Mouse (Mus musculus) embryonic facial prominence, embryonic 12.5 days (tissue): ENCODE measurements around the gene Cd38. TPM values are rescaled to one million over a fixed set of nuclear protein-coding genes. Genes with fewer than 3 reads are reported as not detected.

ENCODE experiments used
- ATAC-seq: fragments of 200-750 bp; cut with Nextera tagmentation; 2 replicates; pipeline ENCODE4 v1.8.0; 2017; ENCODE audit not compliant: insufficient number of reproducible peaks, insufficient read depth, low FRiP score, low TSS enrichment
- H3K27ac ChIP-seq: fragments of 300-500 bp; sonication (generic); 2 replicates; pipeline ENCODE4 v1.5.1; 2016; ENCODE audit warnings: mild to moderate bottlenecking
- H3K27me3 ChIP-seq: fragments of 300-500 bp; sonication (generic); 2 replicates; pipeline ENCODE4 v1.6.1; 2016; ENCODE audit warnings: mild to moderate bottlenecking, moderate library complexity
- H3K36me3 ChIP-seq: fragments of 300-500 bp; sonication (generic); 2 replicates; pipeline ENCODE4 v1.6.1; 2016; ENCODE audit warnings: mild to moderate bottlenecking
- H3K4me1 ChIP-seq: fragments of 300-500 bp; sonication (generic); 2 replicates; pipeline ENCODE4 v1.6.1; 2016
- H3K4me2 ChIP-seq: fragments of 300-500 bp; sonication (generic); replicated peaks from 2 replicates; pipeline ENCODE4 v1.6.1; 2016; ENCODE audit warnings: mild to moderate bottlenecking, moderate library complexity
- H3K4me3 ChIP-seq: fragments of 300-500 bp; sonication (generic); 2 replicates; pipeline ENCODE4 v1.5.1; 2016; ENCODE audit warnings: mild to moderate bottlenecking
- H3K9ac ChIP-seq: fragments of 300-500 bp; sonication (generic); 2 replicates; pipeline ENCODE4 v1.6.1; 2016; ENCODE audit warnings: mild to moderate bottlenecking, moderate library complexity
- H3K9me3 ChIP-seq: fragments of 300-500 bp; sonication (generic); 2 replicates; pipeline ENCODE4 v1.6.1; 2016; ENCODE audit warnings: mild to moderate bottlenecking, moderate library complexity
- WGBS: fragments of 180-500 bp; shearing (Covaris S2); methylation state at CpG from one replicate; pipeline ENCODE4 v1.1.7; 2016; 5-methylcytosine and 5-hydroxymethylcytosine counted together
- polyA plus RNA-seq: library from polyadenylated mRNA; unstranded; fragments of >200 nt; fragmentation: Nextera tagmentation; extraction: Ambion mirVana; gene quantifications from 2 replicates; pipeline ENCODE4 v1.2.1, GENCODE M21; 2016

Cd38 gene
- polyA plus RNA-seq, 1 experiment from 2014 or later = 9.5 TPM

DNA sequence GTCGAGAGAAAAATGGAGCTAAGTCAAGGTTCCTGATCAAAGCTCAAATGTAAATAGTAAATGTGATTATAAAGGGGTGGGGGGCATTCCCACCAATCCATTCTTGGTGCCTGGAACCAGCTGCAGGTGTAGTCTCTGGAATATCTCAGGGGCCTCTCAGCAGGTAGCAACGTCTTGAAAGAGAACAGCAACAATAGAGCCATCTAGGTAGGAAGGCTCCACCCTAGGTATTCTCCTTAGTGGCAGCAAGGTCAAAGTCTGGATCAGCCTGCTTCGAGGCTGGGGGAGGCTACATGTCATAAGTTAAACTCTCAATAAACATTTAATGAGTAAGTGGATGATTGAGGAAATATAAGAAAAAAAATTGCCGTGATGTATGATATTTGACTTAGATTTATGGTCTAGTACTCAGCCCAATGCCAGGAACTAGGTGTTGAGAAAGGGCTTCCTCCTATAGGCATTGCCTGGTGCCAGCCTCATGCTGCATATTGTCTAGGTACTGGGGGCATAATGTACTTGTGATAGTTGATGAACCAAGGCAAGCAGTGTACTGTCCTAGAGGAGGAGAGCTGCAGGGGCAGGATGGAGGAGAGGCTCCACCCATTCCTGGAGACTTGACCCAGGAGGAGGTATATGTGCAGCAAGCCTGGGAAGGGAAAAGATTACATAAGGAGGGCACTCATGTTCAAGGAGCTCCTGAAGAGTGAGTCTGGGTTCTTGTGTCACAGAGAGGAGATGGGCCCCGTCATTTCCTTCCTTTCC is 7.5 kb upstream of the Cd38 start:
- no peaks in the 10 kb centered on the region for H3K4me1 ChIP-seq
- ATAC-seq = no peak
- no peak overlapping the region for H3K27ac ChIP-seq
- H3K9ac ChIP-seq = no peak overlapping the region
- WGBS = 73% methylated on average over 5 of the region's 5 CpGs
- no peaks in the 10 kb centered on the region for H3K27me3 ChIP-seq
- H3K36me3 ChIP-seq = no peaks in the 10 kb centered on the region
- H3K4me3 ChIP-seq = no peak overlapping the region
- H3K4me2 ChIP-seq = no peak overlapping the region
- H3K9me3 ChIP-seq = no peaks in the 10 kb centered on the region

DNA sequence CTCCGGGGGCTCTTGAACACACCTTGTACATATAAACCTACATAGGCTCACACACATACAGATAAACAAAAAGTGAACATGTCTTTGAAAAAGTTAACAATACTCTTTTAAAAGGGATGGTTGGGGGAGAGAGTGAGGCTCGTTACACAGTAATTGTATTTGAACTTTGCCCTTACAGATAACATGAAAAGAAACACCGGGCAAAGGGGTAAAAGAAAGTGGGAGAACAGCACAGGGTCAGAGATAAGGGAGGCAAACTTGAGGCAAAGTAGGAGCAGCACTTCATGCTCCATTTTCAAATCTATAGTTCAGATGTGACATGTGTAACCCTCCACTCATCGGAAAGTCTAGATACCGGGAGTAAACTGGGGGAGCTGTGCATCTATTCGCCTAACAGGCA is 4.7 kb upstream of the Cd38 start:
- Histone ChIP-seq H3K27me3 (no peaks in the 10 kb centered on the region), H3K27ac (no peak overlapping the region), H3K4me2 (no peak overlapping the region), H3K36me3 (no peaks in the 10 kb centered on the region), H3K9ac (no peak overlapping the region), H3K4me1 (peaks cover 3% of the 10 kb centered on the region; the same call in 1 of the 2 replicates), H3K4me3 (no peak overlapping the region), H3K9me3 (no peaks in the 10 kb centered on the region)
- ATAC-seq = no peak
- 75% methylated on average over 6 of the region's 6 CpGs for WGBS

GRCm38 (mm10) chr5:43865316-43865715 is 3.0 kb upstream of the Cd38 start:
- no peaks in the 10 kb centered on the region for H3K27me3 ChIP-seq
- H3K9me3 ChIP-seq = no peaks in the 10 kb centered on the region
- H3K4me1 ChIP-seq = peaks cover 8% of the 10 kb centered on the region; the same call in 1 of the 2 replicates
- no peak overlapping the region for H3K4me3 ChIP-seq
- H3K27ac ChIP-seq = no peak overlapping the region
- H3K9ac ChIP-seq = no peak overlapping the region
- WGBS = 86% methylated on average over 2 of the region's 2 CpGs
- ATAC-seq = no peak
- H3K4me2 ChIP-seq = no peak overlapping the region
- H3K36me3 ChIP-seq = no peaks in the 10 kb centered on the region

GRCm38 (mm10) chr5:43868711-43869600 is 603 bp downstream of the Cd38 start:
- Histone ChIP-seq H3K4me1 (peaks cover 8% of the 10 kb centered on the region; the same call in 1 of the 2 replicates), H3K9ac (peak overlapping the region; percentile 49), H3K4me2 (peak overlapping the region; percentile 67), H3K9me3 (no peaks in the 10 kb centered on the region), H3K4me3 (peak overlapping the region; percentile 41), H3K27me3 (no peaks in the 10 kb centered on the region), H3K36me3 (no peaks in the 10 kb centered on the region), H3K27ac (0 out of 2 replicates have a peak overlapping the region, but pooled peaks have one; percentile 36)
- WGBS = 2% methylated on average over 28 of the region's 28 CpGs
- no peak for ATAC-seq

DNA sequence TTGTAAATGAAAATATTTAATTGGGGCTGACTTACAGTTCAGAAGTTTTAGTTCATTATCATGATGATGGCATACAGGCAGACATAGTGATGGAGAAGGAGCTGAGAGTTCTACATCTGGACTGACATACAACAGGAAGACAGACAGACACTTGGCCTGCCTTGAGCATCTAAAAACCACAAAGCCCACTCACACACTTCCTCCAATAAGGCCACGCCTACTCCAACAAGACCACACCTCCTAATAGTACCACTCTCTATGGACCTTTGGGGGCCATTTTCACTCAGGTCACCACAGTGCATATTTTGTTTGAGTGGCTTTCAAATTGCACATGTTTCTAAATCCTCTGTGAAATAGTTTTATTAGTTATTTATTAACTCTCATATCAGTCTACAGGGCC is 3.5 kb downstream of the Cd38 start:
- Histone ChIP-seq H3K27ac (no peak overlapping the region), H3K27me3 (no peaks in the 10 kb centered on the region), H3K4me2 (no peak overlapping the region), H3K9me3 (no peaks in the 10 kb centered on the region), H3K4me1 (peaks cover 8% of the 10 kb centered on the region; the same call in 1 of the 2 replicates), H3K4me3 (no peak overlapping the region), H3K36me3 (no peaks in the 10 kb centered on the region), H3K9ac (no peak overlapping the region)
- 70% methylated on average over 1 of the region's 1 CpGs for WGBS
- ATAC-seq = no peak

GRCm38 (mm10) chr5:43872652-43873051 is 4.3 kb downstream of the Cd38 start:
- Histone ChIP-seq H3K9ac (no peak overlapping the region), H3K4me2 (no peak overlapping the region), H3K9me3 (no peaks in the 10 kb centered on the region), H3K27me3 (no peaks in the 10 kb centered on the region), H3K4me1 (peaks cover 8% of the 10 kb centered on the region; the same call in 1 of the 2 replicates), H3K4me3 (no peak overlapping the region), H3K27ac (no peak overlapping the region), H3K36me3 (no peaks in the 10 kb centered on the region)
- no peak for ATAC-seq
- WGBS = 67% methylated on average over 1 of the region's 1 CpGs

DNA sequence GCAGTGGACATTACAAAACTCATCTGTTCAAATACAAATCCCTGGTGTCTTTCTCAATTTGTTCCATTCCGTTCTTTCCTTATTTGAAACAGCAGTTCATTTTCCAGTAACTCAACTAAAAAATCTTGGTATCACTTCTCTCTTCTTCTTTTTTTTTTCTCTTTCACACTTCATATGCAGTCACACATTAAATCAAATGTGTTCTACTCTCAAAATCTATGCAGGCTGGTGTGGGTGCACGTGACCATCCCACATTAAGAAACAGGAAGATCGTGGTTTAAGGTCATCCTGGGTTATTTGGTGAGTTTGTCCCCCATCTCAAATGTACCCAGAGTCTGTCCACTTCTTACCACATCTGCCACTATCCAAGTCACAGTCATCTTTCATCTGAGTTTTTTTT is 13.7 kb downstream of the Cd38 start:
- Histone ChIP-seq H3K9me3 (no peaks in the 10 kb centered on the region), H3K36me3 (no peaks in the 10 kb centered on the region), H3K27ac (no peak overlapping the region), H3K4me2 (no peak overlapping the region), H3K9ac (no peak overlapping the region), H3K27me3 (no peaks in the 10 kb centered on the region), H3K4me3 (no peak overlapping the region), H3K4me1 (peaks cover 8% of the 10 kb centered on the region; the same call in 1 of the 2 replicates)
- no peak for ATAC-seq
- 79% methylated on average over 3 of the region's 3 CpGs for WGBS

GRCm38 (mm10) chr5:43885060-43885820 is 16.9 kb downstream of the Cd38 start:
- Histone ChIP-seq H3K9me3 (no peaks in the 10 kb centered on the region), H3K4me2 (no peak overlapping the region), H3K9ac (peak overlapping the region; percentile 24; the same call in 1 of the 2 replicates), H3K36me3 (no peaks in the 10 kb centered on the region), H3K4me1 (peaks cover 8% of the 10 kb centered on the region; the same call in 1 of the 2 replicates), H3K27ac (peak overlapping the region; percentile 67), H3K27me3 (no peaks in the 10 kb centered on the region), H3K4me3 (no peak overlapping the region)
- ATAC-seq = no peak
- WGBS = 28% methylated on average over 3 of the region's 3 CpGs

GRCm38 (mm10) chr5:43892386-43892785 is 24.0 kb downstream of the Cd38 start:
- Histone ChIP-seq H3K4me3 (no peak overlapping the region), H3K4me1 (0 out of 2 replicates have a peak, but pooled peaks cover 4% of the 10 kb centered on the region), H3K27me3 (no peaks in the 10 kb centered on the region), H3K9me3 (no peaks in the 10 kb centered on the region), H3K27ac (no peak overlapping the region), H3K9ac (no peak overlapping the region), H3K4me2 (no peak overlapping the region), H3K36me3 (no peaks in the 10 kb centered on the region)
- WGBS = 29% methylated on average over 1 of the region's 1 CpGs
- ATAC-seq = no peak

DNA sequence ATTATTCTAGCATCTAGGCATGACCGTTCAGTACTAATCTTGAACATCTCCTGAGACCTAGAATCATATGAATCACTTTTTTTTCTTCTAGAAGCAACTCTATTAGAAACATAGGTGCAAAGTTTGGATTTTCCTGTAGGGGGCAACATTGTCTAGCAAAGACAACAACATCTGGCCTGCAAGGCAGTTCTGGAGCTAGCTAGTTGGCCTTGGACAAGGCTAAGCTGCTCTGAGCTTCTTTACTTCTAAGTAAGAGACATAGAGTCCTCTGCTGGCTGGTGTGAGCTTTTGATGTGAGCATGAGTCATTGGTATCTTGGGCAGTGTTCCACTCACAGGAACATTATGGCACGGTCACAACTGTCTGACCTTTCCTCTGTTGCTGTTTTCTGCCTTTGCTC is 25.8 kb downstream of the Cd38 start:
- ATAC-seq = no peak
- Histone ChIP-seq H3K27ac (no peak overlapping the region), H3K4me2 (no peak overlapping the region), H3K27me3 (no peaks in the 10 kb centered on the region), H3K9me3 (no peaks in the 10 kb centered on the region), H3K4me1 (0 out of 2 replicates have a peak, but pooled peaks cover 4% of the 10 kb centered on the region), H3K4me3 (no peak overlapping the region), H3K9ac (no peak overlapping the region), H3K36me3 (no peaks in the 10 kb centered on the region)
- 67% methylated on average over 2 of the region's 2 CpGs for WGBS

GRCm38 (mm10) chr5:43895931-43896330 is 27.6 kb downstream of the Cd38 start:
- H3K36me3 ChIP-seq = no peaks in the 10 kb centered on the region
- no peak overlapping the region for H3K9ac ChIP-seq
- H3K4me3 ChIP-seq = no peak overlapping the region
- no peaks in the 10 kb centered on the region for H3K27me3 ChIP-seq
- 23% methylated on average over 3 of the region's 3 CpGs for WGBS
- H3K27ac ChIP-seq = peak overlapping the region; percentile 61; the same call in 1 of the 2 replicates
- H3K4me1 ChIP-seq = 0 out of 2 replicates have a peak, but pooled peaks cover 4% of the 10 kb centered on the region
- no peak overlapping the region for H3K4me2 ChIP-seq
- no peaks in the 10 kb centered on the region for H3K9me3 ChIP-seq
- no peak for ATAC-seq
